Mouse (Mus musculus) small intestine, adult 2 months (tissue): ENCODE results near the gene Gabpb2.

Source experiments
- CTCF ChIP-seq: fragments of 200-500 bp; IDR thresholded peaks from 2 replicates; pipeline ENCODE4 v1.5.1; 2012; ENCODE audit warnings: low read depth, mild to moderate bottlenecking, control low read depth, inconsistent platforms, low read length, moderate library complexity, mixed read lengths; ENCODE audit not compliant: insufficient replicate concordance, insufficient read length; ENCODE audit errors: extremely low read depth
- POLR2A ChIP-seq: fragments of 200-500 bp; IDR thresholded peaks from 2 replicates; pipeline ENCODE4 v1.6.1; 2012; ENCODE audit warnings: low read depth, mild to moderate bottlenecking, control low read depth, inconsistent platforms, low read length, moderate library complexity

GRCm38 (mm10) chr3:95239971-95240370 lies 22.3 kb upstream of the Gabpb2 start:
- no peak for TF ChIP-seq CTCF
- TF ChIP-seq POLR2A = no peak
